Mouse (Mus musculus) heart, postnatal 0 days (tissue): Measurements from ENCODE around the gene Ccsap. TPM values are rescaled to one million over a fixed set of nuclear protein-coding genes. Genes with fewer than 3 reads are reported as not detected.
"Not testable (repeated sequence)": the region's sequence is repeated elsewhere in the genome, so short reads cannot be mapped to it uniquely, and the experiment has no call there.

Experiments used
- ATAC-seq: fragments of 200-750 bp; cut with Nextera tagmentation; 2 replicates; pipeline ENCODE4 v1.8.0; 2017; ENCODE audit warnings: low read depth, moderate number of reproducible peaks, moderate library complexity; ENCODE audit not compliant: insufficient read depth
- DNase-seq: peaks from one replicate; pipeline ENCODE4 v3.0.0-alpha.2; 2016; ENCODE audit warnings: low spot score
- H3K27ac ChIP-seq: fragments of 300-500 bp; sonication (generic); 2 replicates; pipeline ENCODE4 v1.5.1; 2014; ENCODE audit warnings: low read depth, mild to moderate bottlenecking
- H3K27me3 ChIP-seq: fragments of 300-500 bp; sonication (generic); 2 replicates; pipeline ENCODE4 v1.6.1; 2014; ENCODE audit warnings: low read length, mixed read lengths; ENCODE audit not compliant: control insufficient read depth, insufficient read depth
- H3K36me3 ChIP-seq: fragments of 300-500 bp; sonication (generic); replicated peaks from 2 replicates; pipeline ENCODE4 v1.6.1; 2014; ENCODE audit warnings: low read length, mixed read lengths; ENCODE audit not compliant: control insufficient read depth, insufficient read depth
- H3K4me1 ChIP-seq: fragments of 300-500 bp; sonication (generic); 2 replicates; pipeline ENCODE4 v1.6.1; 2014; ENCODE audit warnings: antibody characterized with exemption; ENCODE audit not compliant: control insufficient read depth, insufficient read depth
- H3K4me2 ChIP-seq: fragments of 300-500 bp; sonication (generic); 2 replicates; pipeline ENCODE4 v1.6.1; 2014; ENCODE audit warnings: low read depth, mild to moderate bottlenecking, low read length, moderate library complexity
- H3K4me3 ChIP-seq: fragments of 300-500 bp; sonication (generic); 2 replicates; pipeline ENCODE4 v1.5.1; 2014; ENCODE audit warnings: low read depth, low read length
- H3K9ac ChIP-seq: fragments of 300-500 bp; sonication (generic); replicated peaks from 2 replicates; pipeline ENCODE4 v1.6.1; 2014; ENCODE audit warnings: low read depth, low read length, mixed read lengths
- H3K9me3 ChIP-seq: fragments of 300-500 bp; sonication (generic); replicated peaks from 2 replicates; pipeline ENCODE4 v1.6.1; 2016; ENCODE audit warnings: low read length; ENCODE audit not compliant: control insufficient read depth
- CTCF ChIP-seq: IDR thresholded peaks from 2 replicates; pipeline ENCODE4 v1.5.1; 2016; ENCODE audit warnings: antibody characterized with exemption, control low read depth, low read depth
- EP300 ChIP-seq: IDR thresholded peaks from 2 replicates; pipeline ENCODE4 v1.6.1; 2016; ENCODE audit warnings: antibody characterized with exemption, low read depth
- WGBS: fragments of 180-500 bp; shearing (Covaris S2); extraction: QIAGEN DNeasy Blood & Tissue Kit; methylation state at CpG from one replicate; pipeline ENCODE4 v1.1.7; 2014; 5-methylcytosine and 5-hydroxymethylcytosine counted together
- polyA plus RNA-seq: library from polyadenylated mRNA; unstranded; fragments of >200 nt; fragmentation: Nextera tagmentation; extraction: Ambion mirVana; gene quantifications from 2 replicates; pipeline ENCODE4 v1.2.1, GENCODE M21; 2015
- total RNA-seq: library from RNA; depleted of rRNA; stranded (reverse); fragments of >200 nt; gene quantifications from 2 replicates; pipeline ENCODE4 v1.2.3, GENCODE M21; 2014; ENCODE audit warnings: low replicate concordance

Gene Ccsap
- total and polyA plus RNA-seq, 2 experiments from 2014 or later = 1.2 to 5.1 TPM

DNA sequence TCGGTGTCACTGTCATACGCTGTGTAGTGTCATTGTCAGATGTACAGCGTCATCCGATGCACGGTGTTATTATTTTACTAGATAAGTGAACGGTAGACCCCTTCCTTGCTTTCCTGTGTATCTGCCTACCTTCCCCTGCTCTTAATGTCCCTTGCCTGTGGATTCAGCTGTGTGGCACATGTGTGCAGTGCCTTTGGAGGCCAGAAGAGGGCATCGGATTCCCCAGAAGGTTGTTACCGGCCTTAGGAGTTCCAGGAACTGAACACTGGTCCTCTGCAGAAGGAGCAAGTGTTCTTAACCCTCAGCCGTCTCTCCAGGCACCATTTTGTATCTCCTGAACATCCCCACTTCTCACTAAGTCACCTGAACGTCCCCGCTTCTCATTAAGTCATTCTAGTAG is 42.3 kb downstream of the Ccsap start:
- Histone ChIP-seq H3K4me2 (no peak overlapping the region), H3K9me3 (no peaks in the 10 kb centered on the region), H3K4me3 (no peak overlapping the region), H3K27me3 (no peaks in the 10 kb centered on the region), H3K27ac (no peak overlapping the region), H3K4me1 (no peaks in the 10 kb centered on the region), H3K36me3 (no peaks in the 10 kb centered on the region), H3K9ac (no peak overlapping the region)
- WGBS = 85% methylated on average over 11 of the region's 11 CpGs
- ATAC-seq (no peak), DNase-seq (no peak)
- TF ChIP-seq EP300 (no peak), CTCF (no peak)

DNA sequence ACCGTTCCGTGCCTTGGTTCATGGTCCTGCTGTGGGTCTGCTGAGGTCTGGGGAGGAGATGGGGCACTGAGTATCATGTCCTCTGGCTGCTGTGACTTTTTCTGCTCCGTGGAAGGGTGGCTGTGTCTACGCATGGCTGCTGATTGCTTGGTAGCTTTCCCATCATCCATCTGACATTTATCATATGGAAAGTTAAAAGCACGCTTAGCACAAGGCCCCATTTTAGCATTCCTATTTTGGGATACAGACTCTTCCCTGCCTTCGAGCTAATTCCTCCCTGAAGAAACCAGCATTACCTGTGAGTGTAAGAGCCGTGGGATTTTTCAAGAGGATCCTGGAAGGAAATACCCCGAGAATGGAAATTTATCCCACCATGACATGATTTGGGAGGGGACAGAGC is 43.1 kb downstream of the Ccsap start:
- Histone ChIP-seq H3K4me3 (no peak overlapping the region), H3K27ac (no peak overlapping the region), H3K27me3 (no peaks in the 10 kb centered on the region), H3K36me3 (no peaks in the 10 kb centered on the region), H3K4me1 (no peaks in the 10 kb centered on the region), H3K9me3 (no peaks in the 10 kb centered on the region), H3K4me2 (no peak overlapping the region), H3K9ac (no peak overlapping the region)
- ATAC-seq = no peak
- WGBS = 66% methylated on average over 8 of the region's 8 CpGs
- TF ChIP-seq EP300 (no peak), CTCF (no peak)
- no peak for DNase-seq

DNA sequence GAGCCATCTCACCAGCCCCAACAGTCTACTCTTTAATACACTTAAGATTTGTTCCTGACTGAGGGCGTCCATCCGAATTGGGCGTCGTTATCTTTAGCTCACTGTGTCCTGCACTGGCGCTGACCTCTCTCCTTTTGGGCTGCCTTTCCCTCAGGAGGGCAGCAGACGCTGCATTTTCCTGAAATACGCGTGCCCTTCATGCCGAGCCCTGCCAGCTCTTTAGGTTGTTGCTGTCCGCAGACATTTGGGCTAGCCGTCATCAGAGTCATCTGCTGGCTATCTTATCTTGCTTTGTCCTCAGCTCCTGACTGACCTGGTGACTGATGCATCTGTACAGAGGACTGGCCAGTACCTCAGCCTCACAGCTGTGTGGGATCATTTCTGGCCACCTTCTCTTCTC is 44.7 kb downstream of the Ccsap start:
- Histone ChIP-seq H3K27ac (no peak overlapping the region), H3K9me3 (no peaks in the 10 kb centered on the region), H3K4me2 (no peak overlapping the region), H3K4me1 (no peaks in the 10 kb centered on the region), H3K9ac (no peak overlapping the region), H3K4me3 (no peak overlapping the region), H3K27me3 (no peaks in the 10 kb centered on the region), H3K36me3 (no peaks in the 10 kb centered on the region)
- DNase-seq = no peak
- WGBS = 47% methylated on average over 11 of the region's 11 CpGs
- no peak for ATAC-seq
- no peak for TF ChIP-seq CTCF

DNA sequence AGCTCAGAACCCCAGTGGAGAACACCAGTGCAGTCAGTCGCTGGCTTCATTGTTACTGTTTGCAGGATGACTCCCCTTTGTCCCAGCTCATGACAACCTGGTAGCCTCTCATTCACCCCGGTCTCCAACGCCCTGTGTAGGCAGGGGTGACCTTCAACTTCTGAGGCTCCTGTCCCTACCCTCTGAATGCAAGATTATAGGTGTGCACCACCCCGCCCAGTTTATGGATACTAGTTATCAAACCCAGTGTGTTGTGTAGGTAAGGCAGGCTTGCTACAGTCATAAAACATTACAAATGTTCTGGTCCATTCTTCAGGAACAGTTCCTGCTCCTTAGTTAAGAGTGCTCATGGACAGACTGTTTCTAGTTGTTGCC is 46.1 kb downstream of the Ccsap start:
- 78% methylated on average over 4 of the region's 4 CpGs for WGBS
- no peak overlapping the region for H3K9ac ChIP-seq
- H3K36me3 ChIP-seq = no peaks in the 10 kb centered on the region
- no peak for DNase-seq
- TF ChIP-seq EP300 = no peak
- TF ChIP-seq CTCF = no peak
- no peaks in the 10 kb centered on the region for H3K4me1 ChIP-seq
- H3K9me3 ChIP-seq = no peaks in the 10 kb centered on the region
- no peak overlapping the region for H3K4me3 ChIP-seq
- ATAC-seq = no peak
- H3K27me3 ChIP-seq = no peaks in the 10 kb centered on the region
- H3K4me2 ChIP-seq = no peak overlapping the region
- no peak overlapping the region for H3K27ac ChIP-seq

DNA sequence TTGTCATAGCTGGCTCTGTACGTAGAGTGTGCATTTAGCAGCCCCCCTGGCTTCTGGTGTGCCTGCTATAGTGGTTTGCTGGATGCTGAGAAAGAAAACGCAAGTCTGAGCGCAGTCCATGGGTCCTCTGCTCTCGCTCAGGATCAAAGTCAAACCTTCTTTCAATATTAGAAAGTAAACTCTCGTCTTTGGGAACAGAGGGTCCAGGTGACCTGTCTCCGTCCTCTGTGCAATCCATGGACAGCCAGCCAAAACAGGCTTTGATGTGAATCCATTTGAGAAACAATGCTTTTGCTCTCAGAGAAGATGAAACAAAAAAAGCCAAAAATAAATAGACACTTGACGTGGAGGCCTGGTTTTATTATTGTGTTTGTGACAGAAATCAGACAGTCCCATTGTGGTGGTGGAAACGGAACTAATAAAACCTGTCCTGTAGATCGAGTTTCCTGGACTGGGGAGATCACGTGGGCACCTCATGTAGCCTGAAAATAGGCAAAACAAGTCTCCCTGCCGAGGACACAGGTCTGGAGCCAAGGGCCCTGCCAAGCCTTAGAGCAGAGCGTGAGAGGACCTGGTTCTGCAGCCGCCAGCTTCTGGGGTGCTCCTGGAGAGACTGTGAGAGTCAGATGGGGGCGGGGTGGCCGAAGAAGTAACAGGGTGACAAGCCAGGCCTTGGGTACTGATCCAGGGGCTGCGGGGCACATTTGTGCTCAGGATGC is 46.7 kb downstream of the Ccsap start:
- WGBS = 77% methylated on average over 16 of the region's 16 CpGs
- no peak for DNase-seq
- ATAC-seq = no peak
- no peak overlapping the region for H3K9ac ChIP-seq
- TF ChIP-seq EP300 (no peak), CTCF (no peak)
- no peak overlapping the region for H3K4me3 ChIP-seq
- H3K4me2 ChIP-seq = no peak overlapping the region
- no peaks in the 10 kb centered on the region for H3K27me3 ChIP-seq
- no peaks in the 10 kb centered on the region for H3K9me3 ChIP-seq
- H3K4me1 ChIP-seq = no peaks in the 10 kb centered on the region
- H3K27ac ChIP-seq = no peak overlapping the region
- no peaks in the 10 kb centered on the region for H3K36me3 ChIP-seq

DNA sequence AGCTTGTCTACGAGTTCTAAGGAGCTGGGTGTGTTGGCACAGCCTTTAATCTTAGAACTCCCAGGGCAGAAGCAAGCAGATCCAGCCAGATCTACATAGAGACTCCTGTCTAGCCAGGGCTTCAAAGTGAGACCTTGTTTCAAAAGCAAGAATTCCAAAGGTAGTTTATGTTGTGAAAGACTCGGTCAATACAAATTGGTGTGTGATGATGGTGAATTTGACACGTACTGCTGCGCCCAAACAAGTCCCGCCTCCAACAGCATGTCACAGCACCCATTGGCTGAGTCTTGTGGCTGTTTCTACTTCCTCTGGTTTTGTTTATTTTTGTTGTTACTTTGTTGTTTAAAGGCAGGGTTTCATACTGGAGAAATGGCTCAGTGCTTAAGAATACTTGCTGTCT is 47.8 kb downstream of the Ccsap start:
- Histone ChIP-seq H3K36me3 (no peaks in the 10 kb centered on the region), H3K4me1 (no peaks in the 10 kb centered on the region), H3K9ac (no peak overlapping the region), H3K4me2 (no peak overlapping the region), H3K27ac (no peak overlapping the region), H3K9me3 (no peaks in the 10 kb centered on the region), H3K27me3 (no peaks in the 10 kb centered on the region), H3K4me3 (no peak overlapping the region)
- no peak for TF ChIP-seq EP300
- TF ChIP-seq CTCF = no peak
- no peak for ATAC-seq
- 91% methylated on average over 5 of the region's 5 CpGs for WGBS
- DNase-seq = no peak

DNA sequence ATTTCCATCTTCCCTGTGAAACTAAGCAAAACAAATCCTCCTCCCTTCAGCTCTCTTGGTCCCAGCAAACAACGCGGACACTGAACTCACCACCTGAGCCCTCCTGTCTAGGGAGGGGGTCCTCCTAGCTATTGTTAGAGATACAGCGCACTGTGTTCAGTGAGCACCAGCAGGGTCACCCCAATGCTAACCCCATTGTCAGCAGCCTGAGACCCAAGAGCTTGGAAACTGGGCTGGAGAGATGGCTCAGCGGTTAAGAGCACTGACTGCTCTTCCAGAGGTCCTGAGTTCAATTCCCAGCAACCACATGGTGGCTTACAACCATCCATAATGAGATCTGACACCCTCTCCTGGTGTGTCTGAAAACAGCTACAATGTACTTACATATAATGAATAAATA is 50.7 kb downstream of the Ccsap start:
- H3K9ac ChIP-seq, ATAC-seq, H3K4me1 ChIP-seq, DNase-seq, H3K27ac ChIP-seq, H3K4me2 ChIP-seq, H3K36me3 ChIP-seq, H3K4me3 ChIP-seq, H3K27me3 ChIP-seq, H3K9me3 ChIP-seq: not testable (repeated sequence)
- WGBS = 85% methylated on average over 4 of the region's 4 CpGs
